Mouse (Mus musculus) limb, embryonic 11.5 days (tissue): ENCODE measurements around the gene Osgep. TPM values are rescaled to one million over a fixed set of nuclear protein-coding genes. Genes with fewer than 3 reads are reported as not detected.
"Not testable (repeated sequence)": the region's sequence is repeated elsewhere in the genome, so short reads cannot be mapped to it uniquely, and the experiment has no call there.

Source experiments
- ATAC-seq: fragments of 200-750 bp; cut with Nextera tagmentation; 2 replicates; pipeline ENCODE4 v1.8.0; 2017; ENCODE audit warnings: low read depth; ENCODE audit not compliant: insufficient number of reproducible peaks, low FRiP score, low TSS enrichment
- DNase-seq: peaks from one replicate; pipeline ENCODE4 v3.0.0-alpha.2; 2015; ENCODE audit warnings: low spot score
- H3K27ac ChIP-seq: fragments of 300-500 bp; sonication (generic); replicated peaks from 2 replicates; pipeline ENCODE4 v1.5.1; 2014; ENCODE audit warnings: low read depth, mild to moderate bottlenecking, low read length
- H3K27me3 ChIP-seq: fragments of 300-500 bp; sonication (generic); 2 replicates; pipeline ENCODE4 v1.6.1; 2014; ENCODE audit warnings: mild to moderate bottlenecking, low read length, mixed read lengths; ENCODE audit not compliant: control insufficient read depth, insufficient read depth
- H3K36me3 ChIP-seq: fragments of 300-500 bp; sonication (generic); 2 replicates; pipeline ENCODE4 v1.6.1; 2014; ENCODE audit warnings: mild to moderate bottlenecking, low read length, moderate library complexity, mixed read lengths; ENCODE audit not compliant: control insufficient read depth, insufficient read depth
- H3K4me1 ChIP-seq: fragments of 300-500 bp; sonication (generic); 2 replicates; pipeline ENCODE4 v1.6.1; 2014; ENCODE audit warnings: low read length, mixed read lengths; ENCODE audit not compliant: control insufficient read depth, insufficient read depth
- H3K4me2 ChIP-seq: fragments of 300-500 bp; sonication (generic); 2 replicates; pipeline ENCODE4 v1.6.1; 2014; ENCODE audit warnings: low read depth, mild to moderate bottlenecking, moderate library complexity; ENCODE audit not compliant: severe bottlenecking
- H3K4me3 ChIP-seq: fragments of 300-500 bp; sonication (generic); 2 replicates; pipeline ENCODE4 v1.5.1; 2014; ENCODE audit warnings: low read depth, low read length
- H3K9ac ChIP-seq: fragments of 300-500 bp; sonication (generic); 2 replicates; pipeline ENCODE4 v1.6.1; 2014; ENCODE audit warnings: mild to moderate bottlenecking, low read length
- H3K9me3 ChIP-seq: fragments of 300-500 bp; sonication (generic); 2 replicates; pipeline ENCODE4 v1.6.1; 2016; ENCODE audit warnings: low read length; ENCODE audit not compliant: control insufficient read depth
- WGBS: fragments of 180-500 bp; shearing (Covaris S2); extraction: QIAGEN DNeasy Blood & Tissue Kit; methylation state at CpG from one replicate; pipeline ENCODE4 v1.1.7; 2014; 5-methylcytosine and 5-hydroxymethylcytosine counted together
- polyA plus RNA-seq: library from polyadenylated mRNA; unstranded; fragments of >200 nt; fragmentation: Nextera tagmentation; extraction: Ambion mirVana; gene quantifications from 2 replicates; pipeline ENCODE4 v1.2.1, GENCODE M21; 2014

Gene Osgep
- polyA plus RNA-seq, 1 experiment from 2014 or later: 186 TPM

GRCm38 (mm10) chr14:50868656-50869055, 56.0 kb downstream of the Osgep start:
- no peak for DNase-seq
- H3K4me1 ChIP-seq: no peaks in the 10 kb centered on the region
- no peaks in the 10 kb centered on the region for H3K36me3 ChIP-seq
- no peak overlapping the region for H3K9ac ChIP-seq
- 86% methylated on average over 5 of the region's 5 CpGs for WGBS
- no peaks in the 10 kb centered on the region for H3K27me3 ChIP-seq
- no peak overlapping the region for H3K4me3 ChIP-seq
- H3K4me2 ChIP-seq: no peak overlapping the region
- no peak overlapping the region for H3K27ac ChIP-seq
- ATAC-seq: no peak
- no peaks in the 10 kb centered on the region for H3K9me3 ChIP-seq

GRCm38 (mm10) chr14:50868211-50868610, 56.5 kb downstream of the Osgep start:
- H3K9ac ChIP-seq: no peak overlapping the region
- H3K9me3 ChIP-seq: no peaks in the 10 kb centered on the region
- H3K27me3 ChIP-seq: no peaks in the 10 kb centered on the region
- 83% methylated on average over 4 of the region's 4 CpGs for WGBS
- H3K27ac ChIP-seq: no peak overlapping the region
- DNase-seq: no peak
- no peaks in the 10 kb centered on the region for H3K4me1 ChIP-seq
- no peaks in the 10 kb centered on the region for H3K36me3 ChIP-seq
- no peak overlapping the region for H3K4me3 ChIP-seq
- no peak for ATAC-seq
- H3K4me2 ChIP-seq: no peak overlapping the region

GRCm38 (mm10) chr14:50866966-50867365, 57.7 kb downstream of the Osgep start:
- no peak overlapping the region for H3K27ac ChIP-seq
- no peak overlapping the region for H3K4me2 ChIP-seq
- H3K27me3 ChIP-seq: no peaks in the 10 kb centered on the region
- no peaks in the 10 kb centered on the region for H3K9me3 ChIP-seq
- DNase-seq: no peak
- 95% methylated on average over 3 of the region's 3 CpGs for WGBS
- no peaks in the 10 kb centered on the region for H3K36me3 ChIP-seq
- ATAC-seq: no peak
- no peak overlapping the region for H3K4me3 ChIP-seq
- H3K4me1 ChIP-seq: no peaks in the 10 kb centered on the region
- H3K9ac ChIP-seq: no peak overlapping the region

- ATAC-seq: not testable (repeated sequence)
Measured at GRCm38 (mm10) chr14:50865005-50865404, 59.7 kb downstream of the Osgep start.

GRCm38 (mm10) chr14:50862641-50863040, 62.1 kb downstream of the Osgep start:
- DNase-seq (no peak), ATAC-seq (no peak)
- Histone ChIP-seq H3K4me2 (no peak overlapping the region), H3K4me3 (no peak overlapping the region), H3K9me3 (no peaks in the 10 kb centered on the region), H3K27me3 (no peaks in the 10 kb centered on the region), H3K27ac (no peak overlapping the region), H3K36me3 (0 out of 2 replicates have a peak, but pooled peaks cover 2% of the 10 kb centered on the region), H3K9ac (no peak overlapping the region), H3K4me1 (no peaks in the 10 kb centered on the region)
- WGBS: 94% methylated on average over 10 of the region's 10 CpGs

More at GRCm38 (mm10) chr14:50865005-50865404, 59.7 kb downstream of the Osgep start:
- not testable (repeated sequence) for DNase-seq, H3K27ac ChIP-seq, H3K9ac ChIP-seq, H3K4me3 ChIP-seq, H3K36me3 ChIP-seq, H3K27me3 ChIP-seq, H3K4me2 ChIP-seq, H3K9me3 ChIP-seq, H3K4me1 ChIP-seq

Other genes with a start within 250 kb of the Osgep start
- not detected in 2 replicates for gene Olfr747, start 231.7 kb downstream of the Osgep start, polyA plus RNA-seq
- not detected in 2 replicates for gene Olfr748, start 217.5 kb downstream of the Osgep start, polyA plus RNA-seq
- gene Olfr749, start 179.8 kb downstream of the Osgep start, polyA plus RNA-seq: not detected in 2 replicates
- gene Ttc5, start 139.4 kb downstream of the Osgep start, polyA plus RNA-seq: 79.5 and 85.3 TPM in 2 replicates
- gene Ccnb1ip1, start 117.2 kb downstream of the Osgep start, polyA plus RNA-seq: not detected in 2 replicates
- 71.6 and 79.9 TPM in 2 replicates for gene Parp2, start 117.1 kb downstream of the Osgep start, polyA plus RNA-seq
- gene Tep1, start 54.3 kb downstream of the Osgep start, polyA plus RNA-seq: 5.2 and 6.2 TPM in 2 replicates
- 0.08 TPM in 1 of 2 replicates, not detected in the other for gene Klhl33, start 27.4 kb downstream of the Osgep start, polyA plus RNA-seq
- gene Apex1, start 75 bp upstream of the Osgep start, polyA plus RNA-seq: 447 and 466 TPM in 2 replicates
- gene Pip4p1, start 6.0 kb upstream of the Osgep start, polyA plus RNA-seq: 47.3 and 52.8 TPM in 2 replicates
- 78.4 and 86.1 TPM in 2 replicates for gene Pnp, start 6.2 kb upstream of the Osgep start, polyA plus RNA-seq
- not detected in 2 replicates for gene Gm49342, start 19.6 kb upstream of the Osgep start, polyA plus RNA-seq
- gene Pnp2, start 31.1 kb upstream of the Osgep start, polyA plus RNA-seq: 0.34 and 0.84 TPM in 2 replicates
- gene Rnase10, start 82.9 kb upstream of the Osgep start, polyA plus RNA-seq: not detected in 2 replicates
- gene Rnase9, start 117.0 kb upstream of the Osgep start, polyA plus RNA-seq: not detected in 2 replicates
- gene Rnase11, start 125.3 kb upstream of the Osgep start, polyA plus RNA-seq: not detected in 2 replicates
- not detected in 2 replicates for gene Rnase12, start 132.8 kb upstream of the Osgep start, polyA plus RNA-seq
- not detected in 2 replicates for gene Olfr750, start 149.5 kb upstream of the Osgep start, polyA plus RNA-seq
- gene Rnase4, start 166.2 kb upstream of the Osgep start, polyA plus RNA-seq: 7.1 and 8.8 TPM in 2 replicates
- gene Ang, start 166.3 kb upstream of the Osgep start, polyA plus RNA-seq: 1.9 and 2.2 TPM in 2 replicates
- not detected in 2 replicates for gene Eddm3b, start 189.5 kb upstream of the Osgep start, polyA plus RNA-seq
- gene Rnase6, start 199.0 kb upstream of the Osgep start, polyA plus RNA-seq: 0.20 and 0.41 TPM in 2 replicates
- 0.20 TPM in 1 of 2 replicates, not detected in the other for gene Rnase1, start 221.9 kb upstream of the Osgep start, polyA plus RNA-seq
- gene Rnase2b, start 237.4 kb upstream of the Osgep start, polyA plus RNA-seq: not detected in 2 replicates